Mouse (Mus musculus) olfactory bulb, adult 2 months (tissue): ENCODE data around the gene Pan2. TPM values are rescaled to one million over a fixed set of nuclear protein-coding genes. Genes with fewer than 3 reads are reported as not detected.

Experiments used
- H3K27ac ChIP-seq: fragments of 200-500 bp; 2 replicates; pipeline ENCODE4 v1.5.1; 2012; ENCODE audit warnings: low read depth, low read length; ENCODE audit not compliant: insufficient read depth
- H3K4me1 ChIP-seq: fragments of 200-500 bp; 2 replicates; pipeline ENCODE4 v1.6.1; 2012; ENCODE audit warnings: low read length; ENCODE audit not compliant: control insufficient read depth, insufficient read depth
- H3K4me3 ChIP-seq: fragments of 200-500 bp; 2 replicates; pipeline ENCODE4 v1.5.1; 2012; ENCODE audit warnings: mild to moderate bottlenecking, low read depth, low read length, moderate library complexity; ENCODE audit not compliant: insufficient read depth
- CTCF ChIP-seq: fragments of 200-500 bp; IDR thresholded peaks from 2 replicates; pipeline ENCODE4 v1.5.1; 2012; ENCODE audit warnings: low read depth, mild to moderate bottlenecking, low read length, moderate library complexity; ENCODE audit not compliant: insufficient read depth
- POLR2A ChIP-seq: fragments of 200-500 bp; IDR thresholded peaks from 2 replicates; pipeline ENCODE4 v1.6.1; 2012; ENCODE audit warnings: mild to moderate bottlenecking, low read depth, low read length, moderate library complexity; ENCODE audit not compliant: insufficient read depth
- WGBS: fragments of 180-500 bp; shearing (Covaris S2); methylation state at CpG from one replicate; pipeline ENCODE4 v1.1.7; 2018; 5-methylcytosine and 5-hydroxymethylcytosine counted together
- polyA plus RNA-seq: library from polyadenylated mRNA; stranded (reverse); fragments of >200 nt; gene quantifications from 2 replicates; pipeline ENCODE4 v1.2.4, GENCODE M21; 2012; ENCODE audit warnings: low replicate concordance; ENCODE audit not compliant: missing spikeins, insufficient read depth, insufficient read length

The Pan2 gene
- polyA plus RNA-seq, 1 experiment, result not detected

DNA sequence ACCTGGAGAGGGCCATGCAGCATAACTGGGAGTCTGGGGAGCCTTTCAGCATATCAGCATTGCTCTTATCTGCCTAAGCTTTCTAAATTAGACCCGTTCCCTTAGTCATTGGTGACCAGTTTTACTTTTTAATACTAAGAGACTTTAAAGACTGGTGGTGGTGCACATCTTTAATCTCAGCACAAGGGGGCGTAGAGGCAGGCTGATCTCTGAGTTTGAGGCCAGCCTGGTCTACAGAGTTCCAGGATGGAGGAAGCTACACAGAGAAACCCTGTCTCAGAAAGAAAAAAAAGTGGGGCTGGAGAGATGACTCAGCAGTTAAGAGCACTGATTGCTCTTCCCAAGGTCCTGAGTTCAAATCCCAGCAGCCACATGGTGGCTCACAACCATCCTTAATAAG lies 37.1 kb downstream of the Pan2 start:
- TF ChIP-seq POLR2A (no peak), CTCF (no peak)
- WGBS, result 73% methylated on average over 2 of the region's 2 CpGs
- Histone ChIP-seq H3K4me1 (peaks cover 9% of the 10 kb centered on the region), H3K4me3 (no peak overlapping the region), H3K27ac (no peak overlapping the region)

DNA sequence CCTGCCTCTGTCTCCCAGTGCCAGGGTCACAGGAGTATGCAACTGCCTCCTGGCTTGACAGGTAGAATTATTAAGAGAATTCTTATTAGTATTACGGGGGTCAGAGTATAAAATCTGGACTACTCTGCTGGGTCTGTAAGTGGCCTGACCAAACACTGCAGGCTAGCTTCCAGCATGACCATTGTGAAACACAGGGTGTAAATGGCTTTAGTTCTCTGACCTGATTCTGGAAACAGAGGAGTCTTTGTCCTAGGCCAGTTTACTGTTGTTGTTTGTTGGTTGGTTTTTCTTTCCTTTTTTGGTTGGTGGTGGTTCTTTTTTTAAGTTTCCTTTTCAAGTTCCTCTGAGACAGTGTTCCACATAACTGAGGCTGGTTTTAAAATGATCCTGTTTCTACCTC lies 40.3 kb downstream of the Pan2 start:
- WGBS, result 47% methylated on average over 1 of the region's 1 CpGs
- Histone ChIP-seq H3K27ac (peak overlapping the region; percentile 75), H3K4me3 (no peak overlapping the region)

DNA sequence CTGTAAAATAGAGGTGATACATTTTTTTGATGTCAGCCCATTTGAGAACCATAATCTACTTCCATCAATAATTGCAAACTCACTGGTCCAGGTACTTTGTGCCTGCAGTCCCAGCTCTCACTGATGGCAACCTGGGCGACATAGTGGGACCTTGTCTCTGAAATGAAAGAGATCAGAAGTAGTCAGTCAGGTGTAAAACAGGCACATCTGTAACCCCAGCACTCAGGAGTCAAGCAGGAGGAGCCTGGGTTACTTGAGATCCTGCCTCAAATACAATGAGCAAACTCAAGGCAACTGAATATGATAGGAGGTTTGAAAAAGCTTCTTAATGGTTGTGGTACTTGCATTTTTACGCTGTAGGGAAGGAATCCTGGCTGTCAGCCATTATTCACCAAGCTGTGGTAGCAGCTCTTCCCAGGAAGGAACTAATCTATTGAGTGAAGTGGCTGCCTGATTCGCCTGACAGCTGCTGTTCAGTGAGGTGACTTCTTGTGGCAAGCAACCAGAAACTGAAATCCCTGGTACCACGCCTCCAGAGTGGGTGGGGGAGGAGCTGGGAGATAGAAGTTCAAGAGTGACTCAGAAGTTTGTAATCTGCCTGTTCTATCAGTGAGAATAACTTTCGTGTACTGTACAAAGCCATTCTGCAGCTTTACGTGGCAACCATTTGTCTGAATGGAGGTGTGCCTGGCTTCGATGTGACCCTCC lies 41.6 kb downstream of the Pan2 start:
- no peak for TF ChIP-seq POLR2A
- no peak for TF ChIP-seq CTCF
- H3K4me1 ChIP-seq, result peaks cover 10% of the 10 kb centered on the region
- H3K4me3 ChIP-seq, result no peak overlapping the region
- H3K27ac ChIP-seq, result peak overlapping the region; percentile 61
- WGBS, result 15% methylated on average over 7 of the region's 7 CpGs

More for the DNA sequence above, 40.3 kb downstream of the Pan2 start:
- TF ChIP-seq POLR2A, result no peak
- no peak for TF ChIP-seq CTCF
- peaks cover 9% of the 10 kb centered on the region for H3K4me1 ChIP-seq

DNA sequence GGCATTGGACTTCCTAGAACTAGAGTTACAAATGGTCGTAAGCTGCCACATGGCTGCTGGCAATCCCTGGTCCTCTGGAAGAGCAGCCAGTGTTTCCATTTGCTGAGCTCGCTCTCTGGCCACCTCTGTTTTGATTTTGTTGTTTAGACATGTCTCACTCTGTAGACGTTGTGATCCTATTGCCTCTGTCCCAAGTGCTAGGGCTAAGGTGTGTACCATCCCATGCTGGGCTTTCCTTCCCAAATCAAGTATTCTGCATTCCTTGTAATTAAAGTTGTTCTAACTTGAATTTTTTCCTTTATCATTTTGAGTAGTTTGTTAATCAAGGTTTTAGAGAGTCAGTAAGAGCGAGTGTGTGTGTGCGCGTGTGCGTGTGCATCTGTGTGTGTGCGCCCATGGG lies 44.4 kb downstream of the Pan2 start:
- Histone ChIP-seq H3K27ac (no peak overlapping the region), H3K4me3 (no peak overlapping the region), H3K4me1 (peaks cover 10% of the 10 kb centered on the region)
- 82% methylated on average over 8 of the region's 8 CpGs for WGBS
- TF ChIP-seq POLR2A (no peak), CTCF (no peak)

DNA sequence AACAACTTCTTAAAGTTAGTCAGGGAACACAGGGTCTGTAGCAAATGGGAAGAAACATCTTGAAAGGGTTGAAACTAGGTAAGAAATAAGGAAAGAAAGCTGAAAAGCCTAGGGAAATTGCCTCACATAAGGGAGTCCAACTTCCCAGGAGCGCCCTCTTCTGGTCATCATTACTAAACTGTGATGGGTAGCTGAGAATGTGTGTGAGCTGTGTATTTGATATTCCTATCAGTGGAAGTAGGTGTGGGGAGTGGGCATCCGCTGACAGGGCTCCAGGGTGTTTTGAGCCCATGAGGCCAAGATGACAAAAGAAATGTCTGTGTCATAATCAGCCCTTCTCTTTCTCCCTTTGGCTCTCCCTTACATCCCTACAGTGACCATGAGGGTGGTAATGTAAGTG lies 55.7 kb downstream of the Pan2 start:
- WGBS, result 41% methylated on average over 2 of the region's 2 CpGs
- Histone ChIP-seq H3K4me3 (no peak overlapping the region), H3K4me1 (no peaks in the 10 kb centered on the region), H3K27ac (no peak overlapping the region)
- TF ChIP-seq POLR2A, result no peak
- TF ChIP-seq CTCF, result no peak

DNA sequence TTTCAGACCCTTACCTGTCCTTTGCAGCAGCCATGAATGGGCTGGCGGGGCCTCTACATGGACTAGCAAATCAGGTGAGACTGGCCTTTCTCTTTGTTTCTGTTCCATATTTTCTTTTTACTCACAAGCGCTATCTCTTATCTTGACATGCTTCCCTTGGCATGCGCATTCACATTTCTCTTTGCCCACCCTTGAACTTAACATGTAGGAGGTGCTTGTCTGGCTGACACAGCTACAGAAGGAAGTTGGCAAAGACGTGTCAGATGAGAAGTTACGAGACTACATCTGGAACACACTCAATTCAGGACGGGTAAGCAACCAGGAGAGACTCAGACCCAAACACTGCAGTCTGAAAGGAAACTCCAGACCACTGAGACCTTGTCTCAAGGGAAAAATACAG lies 56.1 kb downstream of the Pan2 start:
- H3K4me3 ChIP-seq, result no peak overlapping the region
- H3K4me1 ChIP-seq, result no peaks in the 10 kb centered on the region
- WGBS, result 89% methylated on average over 6 of the region's 6 CpGs
- no peak overlapping the region for H3K27ac ChIP-seq
- no peak for TF ChIP-seq POLR2A
- no peak for TF ChIP-seq CTCF

DNA sequence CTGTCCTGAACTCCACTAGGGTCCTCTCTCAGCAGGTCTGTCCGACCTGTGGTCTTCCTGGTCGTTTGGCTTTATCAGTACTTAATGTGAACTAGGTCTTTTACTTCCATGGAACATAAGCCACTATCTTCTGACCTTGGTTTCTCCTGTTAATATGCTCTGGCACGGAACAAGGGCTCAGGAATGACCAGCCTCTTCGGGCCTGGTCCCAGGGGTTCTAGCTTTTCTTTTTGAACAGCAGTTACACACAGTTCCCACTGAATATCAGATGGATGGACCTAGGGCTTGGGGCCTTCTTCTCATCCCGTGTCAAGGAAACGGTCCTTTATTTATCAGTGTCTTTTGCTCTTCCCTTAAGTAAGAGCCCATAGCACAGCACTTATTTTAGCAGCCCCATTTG lies 58.7 kb downstream of the Pan2 start:
- Histone ChIP-seq H3K4me3 (no peak overlapping the region), H3K27ac (no peak overlapping the region), H3K4me1 (no peaks in the 10 kb centered on the region)
- TF ChIP-seq CTCF, result no peak
- no peak for TF ChIP-seq POLR2A
- WGBS, result 86% methylated on average over 6 of the region's 6 CpGs

DNA sequence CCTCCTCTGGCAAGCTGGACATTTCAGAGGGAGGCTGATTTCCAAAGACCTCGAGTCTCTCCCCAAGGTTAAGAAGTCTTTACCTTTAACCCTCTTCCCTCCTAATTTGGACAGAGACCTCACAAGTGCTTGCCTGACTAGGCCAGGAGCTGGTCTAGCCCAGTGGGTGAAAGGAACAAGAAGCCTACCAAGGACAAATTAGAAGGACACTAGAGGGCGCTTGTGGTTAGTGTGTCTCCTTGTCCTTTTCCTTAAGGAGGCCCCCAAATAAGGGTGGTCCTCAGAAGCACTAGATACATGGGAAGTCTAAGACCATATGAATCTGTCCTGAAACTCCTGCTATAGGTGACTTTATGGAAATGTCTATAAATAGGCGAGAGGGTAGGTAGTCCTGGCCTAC lies 59.4 kb downstream of the Pan2 start:
- no peak overlapping the region for H3K4me3 ChIP-seq
- TF ChIP-seq CTCF, result no peak
- no peak for TF ChIP-seq POLR2A
- no peak overlapping the region for H3K27ac ChIP-seq
- H3K4me1 ChIP-seq, result no peaks in the 10 kb centered on the region
- WGBS, result 52% methylated on average over 3 of the region's 3 CpGs

DNA sequence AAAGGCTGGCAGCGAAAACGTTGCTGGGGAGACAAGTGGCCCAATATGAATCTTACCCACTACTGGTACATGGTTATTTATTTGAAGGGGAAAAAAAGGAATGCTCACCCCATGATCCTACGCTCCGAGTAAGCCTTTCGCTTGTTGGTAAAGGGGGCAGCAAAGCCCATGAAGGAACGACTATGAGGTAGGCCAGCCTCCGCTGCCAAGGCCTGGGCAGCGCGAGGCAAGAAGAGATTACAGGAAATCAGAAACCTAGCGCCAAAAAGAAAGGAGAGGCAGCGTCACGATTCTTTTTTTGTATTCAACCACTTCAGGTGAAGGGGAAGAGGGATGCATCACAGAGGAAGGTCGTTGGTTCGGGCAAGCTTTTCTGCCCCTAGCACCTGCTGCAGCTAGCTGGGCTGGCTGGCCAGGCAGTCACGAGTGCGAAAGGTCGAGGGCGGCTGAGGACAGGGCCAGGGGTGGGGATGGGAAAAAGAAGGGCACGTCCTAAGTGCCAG lies 64.8 kb downstream of the Pan2 start:
- peak overlapping the region; percentile 76 for H3K27ac ChIP-seq
- H3K4me3 ChIP-seq, result peak overlapping the region; percentile 60
- H3K4me1 ChIP-seq, result peaks cover 5% of the 10 kb centered on the region; the same call in 1 of the 2 replicates
- TF ChIP-seq POLR2A (no peak), CTCF (no peak)
- 5% methylated on average over 19 of the region's 19 CpGs for WGBS
